Mouse (Mus musculus): Measurements from ENCODE around the gene Abtb2.

DNA sequence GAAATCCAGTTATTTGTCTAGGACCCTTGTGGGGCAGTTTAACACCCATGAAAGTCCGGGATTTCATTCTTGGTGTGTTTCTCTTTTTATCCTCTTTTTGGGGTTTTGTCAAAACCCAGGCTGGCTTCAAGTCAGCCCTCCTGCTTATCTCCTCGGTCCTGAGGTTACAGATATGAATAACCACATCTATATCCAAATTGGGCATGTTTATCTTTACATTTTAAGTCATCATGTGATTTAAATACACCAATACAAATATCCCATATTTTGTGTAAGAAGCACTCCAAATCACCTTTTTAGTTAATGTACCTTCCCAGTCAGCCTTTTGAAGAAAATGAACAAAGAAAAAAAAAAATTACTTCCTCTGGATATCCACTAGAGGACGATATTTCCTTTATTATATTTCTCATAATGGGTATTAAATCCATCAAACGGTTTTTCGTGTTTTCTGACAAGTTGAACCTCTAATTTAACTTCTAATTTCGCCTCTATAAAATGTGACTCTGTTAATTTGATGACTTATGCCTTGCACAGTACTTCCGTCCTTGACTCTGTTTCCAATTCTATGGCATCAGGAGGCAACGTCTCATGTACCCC, 1.6 kb upstream of the Abtb2 start:
- TF ChIP-seq CTCF (IDR thresholded peaks at IDR 0.05; ENCODE audit: extremely low read depth, insufficient read depth, insufficient read length, insufficient replicate concordance) (no peak), POLR2A (IDR thresholded peaks at IDR 0.05; ENCODE audit: low read depth, low read length) (no peak)
